Mouse (Mus musculus): Measurements from ENCODE around the gene Rapgef3.

DNA sequence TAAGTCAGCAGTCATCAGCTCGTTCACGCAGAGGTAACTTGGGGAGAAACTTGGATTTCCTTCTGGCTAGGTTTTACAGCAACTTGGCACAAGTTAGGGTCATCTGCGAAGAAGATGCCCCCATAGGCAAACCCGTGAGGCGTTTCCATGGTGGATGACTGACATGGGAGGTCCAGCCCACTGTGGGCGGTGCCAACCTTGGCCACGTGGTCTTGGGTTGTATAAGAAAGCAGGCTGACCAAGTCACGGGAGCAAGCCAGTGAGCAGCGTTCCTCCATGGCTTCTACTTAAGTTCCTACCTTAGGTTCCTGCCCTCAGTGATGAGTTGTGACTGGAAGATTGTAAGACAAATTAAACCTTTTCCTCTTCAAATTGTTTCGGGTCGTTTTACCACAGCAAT is 35.8 kb downstream of the Rapgef3 start:
- TF ChIP-seq CTCF (IDR thresholded peaks at IDR 0.05) (no peak), EP300 (IDR thresholded peaks at IDR 0.05) (no peak)

Data from lung, postnatal 0 days (tissue).